Mouse (Mus musculus) Patski (cell line): ENCODE results near the gene Plekha7. TPM values are rescaled to one million over a fixed set of nuclear protein-coding genes. Genes with fewer than 3 reads are reported as not detected.
A peak's percentile ranks its signal among the peaks of the same experiment; 100 is the strongest.
"Not testable (repeated sequence)": the region's sequence is repeated elsewhere in the genome, so short reads cannot be mapped to it uniquely, and the experiment has no call there.

Experiments
- ATAC-seq: fragments of 100-300 bp; one replicate; pipeline ENCODE4 v1.8.0; 2021
- CTCF ChIA-PET: fragments of 350-600 bp; sonication (Branson Sonifier 250); formaldehyde crosslinking; loops from one replicate; lab custom pipeline; 2022; ENCODE audit warnings: inconsistent platforms; lab: Charles Lee
- POLR2A ChIA-PET: fragments of 350-600 bp; sonication (Branson Sonifier 250); formaldehyde crosslinking; loops from one replicate; lab custom pipeline; 2022; ENCODE audit warnings: antibody characterized with exemption, inconsistent platforms; lab: Charles Lee
- DNase-seq: peaks from one replicate; pipeline ENCODE4 v3.0.0-alpha.2; 2011; ENCODE audit warnings: low read depth, low spot score
- H3K27me3 ChIP-seq: fragments of 371-371 bp; one replicate; pipeline ENCODE4 v1.5.1; 2021
- CTCF ChIP-seq: fragments of 100-300 bp; IDR thresholded peaks from one replicate; pipeline ENCODE4 v1.5.1; 2021
- in situ Hi-C: fragments of 300-500 bp; cut with MboI; formaldehyde crosslinking; loops from 3 replicates; pipeline ENCODE4 v1.11.1; 2018; ENCODE audit warnings: low pct_unique_long_range_greater_than_20kb, mixed read lengths
- polyA plus RNA-seq: library from polyadenylated mRNA; unstranded; gene quantifications from one replicate; pipeline ENCODE4 v1.2.3, GENCODE M21; 2021

Plekha7 gene
- polyA plus RNA-seq, 1 experiment from 2014 or later = 31.0 TPM

DNA sequence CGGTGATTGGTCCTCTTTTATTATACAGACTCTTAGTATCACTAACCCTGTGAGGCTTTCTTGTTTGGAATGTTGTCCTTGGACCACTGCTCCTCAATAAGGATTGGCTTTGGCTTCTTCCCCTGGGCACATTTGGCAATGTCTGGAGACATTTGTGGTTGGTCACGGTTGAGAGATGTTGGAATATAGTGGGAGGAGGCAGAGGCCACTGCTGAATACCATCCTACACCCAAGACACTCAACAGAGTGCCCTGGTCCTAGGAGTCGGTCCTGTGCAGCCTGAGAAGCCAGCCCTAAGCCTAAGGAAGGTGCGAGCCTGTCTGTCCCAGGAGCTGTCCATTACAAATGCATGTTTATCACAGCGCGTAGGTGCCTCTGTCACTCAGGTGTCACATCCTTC is 196.6 kb downstream of the Plekha7 start:
- ATAC-seq = peak; percentile 85
- H3K27me3 ChIP-seq = no peaks in the 10 kb centered on the region
- in situ Hi-C loops = no loop called here
- CTCF ChIA-PET = interaction anchor here (1.1 kb wide), 1 partner anchor 18 kb away, joined by 3 read pairs; no protein-coding TSS in a partner anchor
- DNase-seq = peak; percentile 35
- TF ChIP-seq CTCF = no peak
- POLR2A ChIA-PET = no interaction called here

DNA sequence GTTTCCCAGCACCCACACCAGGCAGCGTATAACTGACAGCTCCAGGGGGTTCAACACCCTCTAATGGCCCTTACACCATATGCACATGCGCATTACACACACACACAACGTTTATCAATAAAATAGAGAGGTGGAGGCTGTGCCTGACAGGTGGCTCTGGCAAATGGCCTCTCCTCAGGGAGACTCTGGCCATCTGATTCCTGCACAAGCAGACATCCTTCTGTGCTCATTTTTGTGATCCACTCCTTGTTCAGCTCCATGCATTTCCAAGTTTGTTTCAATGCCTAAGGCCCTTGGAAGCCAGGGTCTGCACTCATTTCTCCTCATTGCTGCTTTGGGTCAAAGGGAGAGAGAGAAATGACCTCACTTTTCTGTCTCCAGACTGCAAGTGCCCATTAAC is 197.5 kb downstream of the Plekha7 start:
- in situ Hi-C loops = no loop called here
- DNase-seq (no peak), ATAC-seq (no peak)
- no peak for TF ChIP-seq CTCF
- ChIA-PET CTCF (interaction anchor here (1.1 kb wide), 1 partner anchor 17 kb away, joined by 3 read pairs; no protein-coding TSS in a partner anchor), POLR2A (no interaction called here)
- H3K27me3 ChIP-seq = no peaks in the 10 kb centered on the region

DNA sequence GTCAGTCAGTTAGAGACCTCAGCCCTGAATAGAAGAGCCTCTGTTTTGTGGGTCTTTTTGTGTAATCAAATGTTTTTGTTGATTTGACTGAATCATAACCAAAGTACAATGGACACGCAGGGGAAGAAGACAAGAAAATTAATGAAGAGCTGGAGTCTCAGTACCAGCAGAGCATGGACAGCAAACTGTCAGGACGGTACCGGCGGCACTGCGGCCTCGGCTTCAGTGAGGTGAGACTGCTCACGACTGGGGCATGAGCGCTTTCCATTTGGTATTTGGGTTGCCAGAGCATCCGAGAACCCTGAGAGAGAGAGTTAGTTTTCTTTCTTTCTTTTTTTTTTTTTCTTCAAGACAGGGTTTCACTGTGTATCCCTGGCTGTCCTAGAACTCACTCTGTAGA is 205.1 kb downstream of the Plekha7 start:
- ChIA-PET POLR2A (no interaction called here), CTCF (no interaction called here)
- H3K27me3 ChIP-seq = no peaks in the 10 kb centered on the region
- no peak for TF ChIP-seq CTCF
- in situ Hi-C loops = no loop called here
- no peak for ATAC-seq
- DNase-seq = no peak

DNA sequence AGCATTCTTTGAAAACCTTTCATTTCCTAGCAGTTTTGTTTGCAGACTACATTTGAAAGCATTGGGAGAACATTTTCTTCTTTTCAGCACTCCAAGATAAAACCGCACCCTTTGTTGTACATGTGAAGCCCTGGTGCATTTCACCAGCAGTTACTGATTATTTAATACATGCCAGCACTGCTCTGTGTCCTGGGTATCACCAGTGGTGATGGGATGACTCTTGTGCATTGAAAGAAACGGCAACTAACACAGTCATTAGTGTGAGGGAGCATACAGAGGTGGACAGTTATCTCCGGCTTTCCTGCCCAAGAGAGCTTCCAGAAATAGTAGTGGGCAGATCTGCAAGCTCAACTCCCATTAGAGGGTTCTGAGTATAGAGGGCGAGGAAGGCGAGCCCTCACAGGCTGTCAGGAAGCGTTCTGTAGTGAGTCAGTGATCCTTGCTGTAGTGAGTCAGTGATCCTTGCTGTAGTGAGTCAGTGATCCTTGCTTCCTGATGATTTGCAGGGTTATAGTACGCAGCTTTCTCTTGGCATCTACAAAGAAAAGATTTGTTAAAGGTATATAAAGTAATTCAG is 208.1 kb downstream of the Plekha7 start:
- no peak for TF ChIP-seq CTCF
- no peak for DNase-seq
- CTCF ChIA-PET = no interaction called here
- POLR2A ChIA-PET = no interaction called here
- peak; percentile 54 for ATAC-seq
- no peaks in the 10 kb centered on the region for H3K27me3 ChIP-seq
- in situ Hi-C loops = no loop called here

DNA sequence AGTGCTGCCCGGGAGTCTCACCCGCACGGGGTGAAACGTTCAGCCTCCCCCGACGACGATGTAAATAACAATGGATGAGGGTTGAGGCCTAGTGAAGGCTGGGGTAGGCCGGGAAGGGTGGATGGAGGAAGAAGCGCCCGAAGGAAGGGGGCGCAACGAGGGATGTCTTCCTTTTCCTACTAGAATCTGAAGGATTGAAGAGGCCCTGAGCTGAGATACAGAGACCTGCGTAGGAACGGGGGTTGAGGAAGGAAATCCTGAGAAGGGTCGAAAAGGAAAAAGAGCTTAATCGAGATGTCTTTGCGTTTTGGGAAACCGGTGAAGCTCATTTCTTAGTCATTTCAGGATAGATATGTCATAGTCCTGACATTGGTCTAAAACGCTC is 214.7 kb downstream of the Plekha7 start:
- peak; percentile 52 for TF ChIP-seq CTCF
- ChIA-PET POLR2A (no interaction called here), CTCF (interaction anchor here (1.1 kb wide), 1 partner anchor 18 kb away, joined by 3 read pairs; no protein-coding TSS in a partner anchor)
- no peak for DNase-seq
- peak; percentile 78 for ATAC-seq
- in situ Hi-C loops = no loop called here
- peaks cover 4% of the 10 kb centered on the region for H3K27me3 ChIP-seq

DNA sequence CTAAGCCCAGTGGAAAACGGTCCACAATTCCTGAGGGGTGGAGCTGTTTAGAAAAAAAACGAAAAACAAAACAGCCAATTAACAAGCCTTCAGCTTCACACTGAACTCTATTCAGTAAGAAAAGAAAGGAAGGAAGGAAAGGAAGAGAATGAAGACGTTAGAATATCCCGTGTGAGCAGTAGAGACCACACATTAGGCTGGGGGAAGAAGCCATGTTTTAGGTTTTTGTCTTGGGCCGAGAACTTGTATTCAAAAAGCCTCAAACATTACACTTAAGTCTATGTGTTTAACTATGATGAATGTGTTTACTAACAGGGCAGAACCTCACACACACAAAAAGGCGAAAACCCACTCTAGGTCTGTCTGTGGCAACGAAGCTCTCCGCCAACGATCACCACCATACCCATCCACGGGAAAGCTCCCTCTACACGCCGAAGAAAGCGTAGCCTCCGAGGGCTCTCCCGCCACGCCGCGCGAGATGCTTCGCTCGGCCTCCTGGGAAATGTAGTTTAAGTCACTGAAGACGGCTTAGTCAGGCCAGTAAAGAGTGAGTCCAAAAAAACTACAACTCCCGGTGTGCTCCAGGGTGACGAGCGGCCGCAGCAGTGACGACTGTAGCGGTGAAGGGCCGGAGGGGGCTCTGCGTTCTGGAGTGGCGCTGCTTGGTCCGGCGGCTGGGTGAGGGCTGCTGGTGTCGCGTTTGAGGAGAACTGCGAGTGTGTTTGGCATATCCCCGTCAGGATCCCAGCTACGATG is 215.3 kb downstream of the Plekha7 start:
- in situ Hi-C loops = no loop called here
- peaks cover 5% of the 10 kb centered on the region for H3K27me3 ChIP-seq
- ATAC-seq (peak; percentile 97), DNase-seq (peak; percentile 83)
- POLR2A ChIA-PET = interaction anchor here (0.6 kb wide), 1 partner anchor 406 kb away, joined by 3 read pairs; no protein-coding TSS in a partner anchor
- CTCF ChIA-PET = interaction anchor here (0.6 kb wide), 1 partner anchor 12 kb away, joined by 5 read pairs; no protein-coding TSS in a partner anchor
- no peak for TF ChIP-seq CTCF

DNA sequence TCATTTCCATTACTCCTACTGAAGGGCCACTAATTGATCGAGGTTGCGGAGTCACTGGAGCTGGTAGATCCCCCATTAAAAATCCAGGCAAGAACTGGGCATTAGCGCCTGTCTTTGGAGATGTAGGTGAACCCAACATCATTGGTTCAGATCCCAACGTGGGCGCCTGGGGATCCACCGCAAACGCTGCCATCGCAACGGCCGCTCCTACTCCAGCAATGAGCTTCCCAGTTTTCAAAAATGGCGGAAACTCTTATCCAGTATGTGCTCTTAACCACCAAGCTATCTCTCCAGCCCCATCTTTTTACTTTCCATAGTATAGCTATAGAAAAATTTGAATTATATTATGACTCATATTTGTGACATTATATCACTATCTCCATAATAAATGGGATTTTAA is 223.8 kb downstream of the Plekha7 start, which contains the start of gene Gm4353:
Gene Gm4353, minus strand, starts transcription at position 270 of the 400 bp plus-strand sequence.
- ATAC-seq, in situ Hi-C loops, POLR2A ChIA-PET, CTCF ChIA-PET, DNase-seq: not testable (repeated sequence)
- H3K27me3 ChIP-seq = peaks cover 32% of the 10 kb centered on the region

Other genes with a start within 250 kb of the Plekha7 start
- gene Gm4353, start 223.7 kb downstream of the Plekha7 start, polyA plus RNA-seq = 10.2 TPM
- gene Rps13, start 25.8 kb upstream of the Plekha7 start, polyA plus RNA-seq = 323 TPM
- 21.2 TPM for gene Pik3c2a, start 135.1 kb upstream of the Plekha7 start, polyA plus RNA-seq
- 27.0 TPM for gene Nucb2, start 196.0 kb upstream of the Plekha7 start, polyA plus RNA-seq